8 mouse cellular contexts compared by ENCODE assay signal in the genomic region with DNA sequence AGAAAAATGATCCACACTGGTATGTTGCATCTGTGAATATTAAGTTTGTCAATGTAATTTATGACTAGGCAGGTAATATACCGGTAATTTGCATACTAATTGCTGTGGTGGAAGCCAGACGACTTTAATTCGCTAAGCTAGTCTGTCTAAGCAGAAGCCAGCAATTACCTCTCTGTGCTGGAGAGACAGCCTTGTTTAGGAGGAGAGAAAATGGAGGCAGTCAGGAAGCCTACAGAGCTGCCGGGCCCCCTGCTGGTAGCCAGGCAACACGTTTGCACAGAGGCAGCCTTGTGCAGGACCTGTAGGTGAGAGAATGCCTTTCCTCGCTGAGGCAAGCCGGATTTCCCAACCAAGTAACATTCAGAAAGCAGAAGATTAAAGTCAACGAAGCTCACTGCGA.
DNase-seq lines count a peak whose midpoint lies in the region; ATAC-seq and TF ChIP-seq lines count a peak whose summit lies in the region.

No protein-coding gene starts in this region.

- H3K27ac ChIP-seq in forebrain, embryonic 10.5 days = peak overlapping the region; percentile 67
- H3K27ac ChIP-seq in heart, embryonic 15.5 days = 0 out of 2 replicates have a peak overlapping the region, but pooled peaks have one; percentile 6
- H3K27ac ChIP-seq in liver, embryonic 14.5 days = no peak overlapping the region
- no peak overlapping the region for H3K27ac ChIP-seq in neural tube, embryonic 11.5 days (ENCODE audit: low read depth, low read length)
- H3K27ac ChIP-seq in stomach, embryonic 16.5 days (ENCODE audit: low read length) = no peak overlapping the region

- WGBS in forebrain, embryonic 10.5 days = 9% methylated on average over 9 of the region's 9 CpGs
- WGBS in heart, embryonic 15.5 days = 11% methylated on average over 9 of the region's 9 CpGs
- WGBS in liver, embryonic 14.5 days (ENCODE audit: insufficient replicate concordance) = 6% methylated on average over 9 of the region's 9 CpGs
- WGBS in neural tube, embryonic 11.5 days = 16% methylated on average over 9 of the region's 9 CpGs
- 13% methylated on average over 9 of the region's 9 CpGs for WGBS in stomach, embryonic 16.5 days

- no peaks in the 10 kb centered on the region for H3K9me3 ChIP-seq in forebrain, embryonic 10.5 days
- no peaks in the 10 kb centered on the region for H3K9me3 ChIP-seq in heart, embryonic 15.5 days (replicated peaks)
- no peaks in the 10 kb centered on the region for H3K9me3 ChIP-seq in liver, embryonic 14.5 days (ENCODE audit: control insufficient read depth, low read length)
- no peaks in the 10 kb centered on the region for H3K9me3 ChIP-seq in neural tube, embryonic 11.5 days (ENCODE audit: control insufficient read depth, low read length)
- no peaks in the 10 kb centered on the region for H3K9me3 ChIP-seq in stomach, embryonic 16.5 days (replicated peaks; ENCODE audit: control insufficient read depth, low read length)

- no peak overlapping the region for H3K4me2 ChIP-seq in heart, embryonic 15.5 days
- no peak overlapping the region for H3K4me2 ChIP-seq in liver, embryonic 14.5 days (ENCODE audit: low read depth)
- no peak overlapping the region for H3K4me2 ChIP-seq in neural tube, embryonic 11.5 days (ENCODE audit: low read depth)
- no peak overlapping the region for H3K4me2 ChIP-seq in stomach, embryonic 16.5 days (ENCODE audit: low read depth, low read length)

- H3K27me3 ChIP-seq in forebrain, embryonic 10.5 days (ENCODE audit: poor library complexity, severe bottlenecking) = no peaks in the 10 kb centered on the region
- H3K27me3 ChIP-seq in heart, embryonic 15.5 days = no peaks in the 10 kb centered on the region
- H3K27me3 ChIP-seq in liver, embryonic 14.5 days (ENCODE audit: control insufficient read depth, insufficient read depth, low read length) = no peaks in the 10 kb centered on the region
- no peaks in the 10 kb centered on the region for H3K27me3 ChIP-seq in neural tube, embryonic 11.5 days (ENCODE audit: control insufficient read depth, insufficient read depth, low read length)
- no peaks in the 10 kb centered on the region for H3K27me3 ChIP-seq in stomach, embryonic 16.5 days (ENCODE audit: control insufficient read depth, insufficient read depth, low read length)

- H3K4me3 ChIP-seq in forebrain, embryonic 10.5 days = no peak overlapping the region
- H3K4me3 ChIP-seq in heart, embryonic 15.5 days = no peak overlapping the region
- no peak overlapping the region for H3K4me3 ChIP-seq in liver, embryonic 14.5 days (ENCODE audit: insufficient read depth in 1 of 2, low read depth in 2 of 2, low read length in 2 of 2)
- no peak overlapping the region for H3K4me3 ChIP-seq in neural tube, embryonic 11.5 days (ENCODE audit: low read depth, low read length)
- no peak overlapping the region for H3K4me3 ChIP-seq in stomach, embryonic 16.5 days (replicated peaks; ENCODE audit: low read length)

- peak; percentile 78; the same call in 1 of the 2 replicates for ATAC-seq in heart, embryonic 15.5 days (replicated peaks; ENCODE audit: insufficient number of reproducible peaks, insufficient read depth, low FRiP score, low read depth)
- peak; percentile 60 for ATAC-seq in liver, embryonic 14.5 days (ENCODE audit: insufficient read depth)
- peak; percentile 88 for ATAC-seq in neural tube, embryonic 11.5 days (ENCODE audit: insufficient read depth, low FRiP score, low TSS enrichment)
- ATAC-seq in stomach, embryonic 16.5 days (ENCODE audit: insufficient read depth, low FRiP score) = peak; percentile 87; the same call in 1 of the 2 replicates

- H3K4me1 ChIP-seq in forebrain, embryonic 10.5 days = peaks cover 28% of the 10 kb centered on the region
- H3K4me1 ChIP-seq in heart, embryonic 15.5 days (replicated peaks) = peaks cover 14% of the 10 kb centered on the region
- peaks cover 9 to 15% of the 10 kb centered on the region in 2 experiments for H3K4me1 ChIP-seq in liver, embryonic 14.5 days (replicated peaks; ENCODE audit: control insufficient read depth in 2 of 2, insufficient read depth in 2 of 2, low read length in 1 of 2)
- peaks cover 12% of the 10 kb centered on the region; the same call in 1 of the 2 replicates for H3K4me1 ChIP-seq in neural tube, embryonic 11.5 days (ENCODE audit: control insufficient read depth, insufficient read depth, low read length)
- peaks cover 10% of the 10 kb centered on the region for H3K4me1 ChIP-seq in stomach, embryonic 16.5 days (ENCODE audit: control insufficient read depth, insufficient read depth, low read length)

- no peak for TF ChIP-seq EP300 in liver, embryonic 14.5 days (IDR thresholded peaks at IDR 0.05; ENCODE audit: low read depth)

- H3K9ac ChIP-seq in heart, embryonic 15.5 days = no peak overlapping the region
- no peak overlapping the region for H3K9ac ChIP-seq in liver, embryonic 14.5 days (replicated peaks)
- no peak overlapping the region for H3K9ac ChIP-seq in neural tube, embryonic 11.5 days (ENCODE audit: low read length)
- H3K9ac ChIP-seq in stomach, embryonic 16.5 days (ENCODE audit: low read length) = no peak overlapping the region

- TF ChIP-seq CTCF in liver, embryonic 14.5 days (IDR thresholded peaks at IDR 0.05; ENCODE audit: low read depth) = peak; percentile 96

- DNase-seq in CD8-positive naive resting alpha-beta T cell, adult 2 months (ENCODE audit: low read depth in 2 of 2, low spot score in 2 of 2) = peak; percentile 25 to 54
- DNase-seq in c-Kit-positive CD71-negative TER-119-negative erythroid progenitor cells, embryonic 14.5 days (ENCODE audit: low read depth) = peak; percentile 56
- DNase-seq in forebrain, embryonic 10.5 days (ENCODE audit: extremely low spot score, low spot score) = peak; percentile 69
- DNase-seq in kidney, postnatal 14 days = peak; percentile 85
- peak in 2 of 3 experiments; percentile 38 to 45 for DNase-seq in liver, embryonic 14.5 days (ENCODE audit: low read depth in 3 of 3, low spot score in 3 of 3)
- peak; percentile 79 for DNase-seq in neural tube, embryonic 11.5 days (ENCODE audit: low spot score)

- no peaks in the 10 kb centered on the region for H3K36me3 ChIP-seq in forebrain, embryonic 10.5 days (replicated peaks)
- H3K36me3 ChIP-seq in heart, embryonic 15.5 days = no peaks in the 10 kb centered on the region
- no peaks in the 10 kb centered on the region for H3K36me3 ChIP-seq in liver, embryonic 14.5 days (replicated peaks; ENCODE audit: control insufficient read depth, insufficient read depth, low read depth)
- no peaks in the 10 kb centered on the region for H3K36me3 ChIP-seq in neural tube, embryonic 11.5 days (ENCODE audit: control insufficient read depth, insufficient read depth, low read length)
- H3K36me3 ChIP-seq in stomach, embryonic 16.5 days (ENCODE audit: control insufficient read depth, insufficient read depth, low read length) = no peaks in the 10 kb centered on the region

Comparison
In these comparisons a context has a peak if more than half of its experiments do, and no peak if none do; other contexts are left out.
1. H3K27ac ChIP-seq: peak in forebrain, embryonic 10.5 days (single experiment) and heart, embryonic 15.5 days (single experiment); none in liver, embryonic 14.5 days (single experiment), neural tube, embryonic 11.5 days (single experiment) and stomach, embryonic 16.5 days (single experiment).
2. Peak in every context shown above with its lines, with median percentiles within 50 percentile points of each other: DNase-seq and ATAC-seq.